Mouse (Mus musculus): ENCODE data around the gene Hoxd13.

Hoxd13 gene

GRCm38 (mm10) chr2:74667842-74668357 lies at the start of gene Hoxd13:
Gene Hoxd13 (plus strand): TSS chr2:74668310.
- DNase-seq = no peak

- no peak for DNase-seq
These were observed 48.3 kb upstream of the Hoxd13 start for GRCm38 (mm10) chr2:74619676-74620246.

- DNase-seq = no peak
These were observed 47.7 kb upstream of the Hoxd13 start for GRCm38 (mm10) chr2:74620368-74620767.

GRCm38 (mm10) chr2:74635412-74635811 lies 32.7 kb upstream of the Hoxd13 start:
- no peak for DNase-seq

- DNase-seq = no peak
These were observed 25.7 kb upstream of the Hoxd13 start for GRCm38 (mm10) chr2:74642431-74642830.

GRCm38 (mm10) chr2:74645631-74646030 lies 22.5 kb upstream of the Hoxd13 start:
- DNase-seq = no peak

- DNase-seq = no peak
These were observed 20.8 kb upstream of the Hoxd13 start for GRCm38 (mm10) chr2:74647082-74647864.

- DNase-seq = no peak
These were observed 15.1 kb upstream of the Hoxd13 start for GRCm38 (mm10) chr2:74652996-74653340.

- no peak for DNase-seq
These were observed 14.2 kb upstream of the Hoxd13 start for GRCm38 (mm10) chr2:74653781-74654535.

- DNase-seq = no peak
These were observed 13.2 kb upstream of the Hoxd13 start for GRCm38 (mm10) chr2:74654743-74655419.

- peak; percentile 50 for DNase-seq
These were observed 12.7 kb upstream of the Hoxd13 start for GRCm38 (mm10) chr2:74655420-74655781.

- no peak for DNase-seq
These were observed 12.1 kb upstream of the Hoxd13 start for GRCm38 (mm10) chr2:74655821-74656631.

GRCm38 (mm10) chr2:74656632-74657021 lies 11.5 kb upstream of the Hoxd13 start:
- DNase-seq = no peak

- DNase-seq = no peak
These were observed 10.7 kb upstream of the Hoxd13 start for GRCm38 (mm10) chr2:74657251-74658023.

- no peak for DNase-seq
These were observed 10.0 kb upstream of the Hoxd13 start for GRCm38 (mm10) chr2:74658024-74658666.

GRCm38 (mm10) chr2:74658667-74659371 lies 9.3 kb upstream of the Hoxd13 start:
- DNase-seq = no peak

GRCm38 (mm10) chr2:74659507-74660005 lies 8.6 kb upstream of the Hoxd13 start, which contains the start of gene Evx2:
Gene Evx2 (minus strand): TSS chr2:74659557.
- DNase-seq = no peak

- DNase-seq = no peak
These were observed 7.4 kb upstream of the Hoxd13 start for GRCm38 (mm10) chr2:74660421-74661375.

- DNase-seq = peak; percentile 45
These were observed 6.4 kb upstream of the Hoxd13 start for GRCm38 (mm10) chr2:74661685-74662084.

Data from lung, postnatal 14 days (tissue).